Mouse (Mus musculus) liver, embryonic 15.5 days (tissue): ENCODE results near the gene Cpne9. TPM values are rescaled to one million over a fixed set of nuclear protein-coding genes. Genes with fewer than 3 reads are reported as not detected.

Experiments used
- ATAC-seq: fragments of 200-750 bp; cut with Nextera tagmentation; 2 replicates; pipeline ENCODE4 v1.8.0; 2017; ENCODE audit warnings: moderate number of reproducible peaks, mild to moderate bottlenecking, moderate library complexity; ENCODE audit not compliant: insufficient read depth
- H3K27ac ChIP-seq: fragments of 300-500 bp; sonication (generic); replicated peaks from 2 replicates; pipeline ENCODE4 v1.5.1; 2015; ENCODE audit warnings: mild to moderate bottlenecking, inconsistent platforms
- H3K27me3 ChIP-seq: fragments of 300-500 bp; sonication (generic); 2 replicates; pipeline ENCODE4 v1.6.1; 2015; ENCODE audit warnings: mild to moderate bottlenecking, inconsistent platforms
- H3K36me3 ChIP-seq: fragments of 300-500 bp; sonication (generic); replicated peaks from 2 replicates; pipeline ENCODE4 v1.6.1; 2015; ENCODE audit warnings: moderate library complexity, mild to moderate bottlenecking, inconsistent platforms
- H3K4me1 ChIP-seq: fragments of 300-500 bp; sonication (generic); replicated peaks from 2 replicates; pipeline ENCODE4 v1.6.1; 2015; ENCODE audit warnings: inconsistent platforms
- H3K4me2 ChIP-seq: fragments of 300-500 bp; sonication (generic); 2 replicates; pipeline ENCODE4 v1.6.1; 2015; ENCODE audit warnings: moderate library complexity, mild to moderate bottlenecking, inconsistent platforms
- H3K4me3 ChIP-seq: fragments of 300-500 bp; sonication (generic); replicated peaks from 2 replicates; pipeline ENCODE4 v1.5.1; 2015; ENCODE audit warnings: mild to moderate bottlenecking, inconsistent platforms
- H3K9ac ChIP-seq: fragments of 300-500 bp; sonication (generic); 2 replicates; pipeline ENCODE4 v1.6.1; 2015; ENCODE audit warnings: moderate library complexity, mild to moderate bottlenecking, inconsistent platforms
- H3K9me3 ChIP-seq: fragments of 300-500 bp; sonication (generic); replicated peaks from 2 replicates; pipeline ENCODE4 v1.6.1; 2016; ENCODE audit warnings: inconsistent platforms
- WGBS: fragments of 180-500 bp; shearing (Covaris S2); methylation state at CpG from one replicate; pipeline ENCODE4 v1.1.7; 2015; ENCODE audit warnings: mixed read lengths; ENCODE audit not compliant: insufficient replicate concordance; 5-methylcytosine and 5-hydroxymethylcytosine counted together
- polyA plus RNA-seq: library from polyadenylated mRNA; unstranded; fragments of >200 nt; fragmentation: Nextera tagmentation; extraction: Ambion mirVana; gene quantifications from 2 replicates; pipeline ENCODE4 v1.2.1, GENCODE M21; 2015

Gene Cpne9
- polyA plus RNA-seq, 1 experiment from 2014 or later: not detected

DNA sequence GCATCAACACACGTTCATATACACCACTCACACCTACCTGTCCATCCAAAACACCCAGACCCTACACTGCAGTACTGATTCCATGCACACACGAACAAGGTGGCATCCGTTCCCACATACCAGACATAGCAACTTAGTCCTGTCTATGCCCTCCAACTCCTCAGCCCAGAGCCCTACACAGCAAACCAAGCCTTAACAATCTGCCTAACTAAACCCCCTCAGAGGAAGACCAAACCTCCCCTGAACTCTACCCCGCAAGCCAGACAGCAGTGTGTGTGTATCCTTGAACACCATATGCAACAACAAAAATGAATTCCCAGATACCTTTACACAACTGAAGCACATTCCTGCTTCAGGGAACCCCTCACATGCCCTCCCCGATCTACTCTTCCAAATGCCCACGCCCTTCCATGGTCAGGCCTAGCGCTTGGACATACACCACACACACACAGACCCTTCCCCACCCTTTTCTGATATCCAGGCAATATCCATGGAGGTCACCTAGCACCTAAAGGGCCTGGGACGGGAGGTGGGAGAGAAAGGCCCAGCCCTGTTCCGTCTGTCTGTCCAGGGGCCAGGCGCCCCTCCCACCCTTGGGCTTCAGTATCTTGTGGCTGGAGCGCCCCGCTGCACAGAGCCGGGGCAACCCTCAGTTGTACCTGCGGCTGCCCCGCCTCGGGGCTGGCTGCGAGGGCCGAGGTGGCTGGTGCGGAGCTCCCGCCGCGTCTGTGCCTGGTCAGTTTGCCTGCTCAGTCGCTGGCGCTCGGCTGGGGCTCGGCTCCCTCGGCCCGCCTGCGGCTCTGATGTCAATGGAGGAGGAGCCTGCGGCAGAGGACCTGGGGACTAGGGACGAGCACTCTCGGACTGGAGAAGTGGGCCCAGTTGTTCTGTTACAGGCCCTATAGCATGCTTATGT is 61.3 kb downstream of the Cpne9 start, which contains the start of gene Camk1:
Gene Camk1, minus strand, starts transcription at position 808 of the 916 bp plus-strand sequence.
- Histone ChIP-seq H3K9me3 (no peaks in the 10 kb centered on the region), H3K9ac (peak within 1 kb of the TSS; percentile 66), H3K36me3 (no peaks in the 10 kb centered on the region), H3K27ac (no peak within 1 kb of the TSS), H3K4me3 (peak within 1 kb of the TSS; percentile 59), H3K4me2 (peak within 1 kb of the TSS; percentile 79), H3K27me3 (0 out of 2 replicates have a peak, but pooled peaks cover 3% of the 10 kb centered on the region), H3K4me1 (peaks cover 33% of the 10 kb centered on the region)
- 14% methylated on average over 32 of the region's 32 CpGs for WGBS
- ATAC-seq: peak; percentile 67

DNA sequence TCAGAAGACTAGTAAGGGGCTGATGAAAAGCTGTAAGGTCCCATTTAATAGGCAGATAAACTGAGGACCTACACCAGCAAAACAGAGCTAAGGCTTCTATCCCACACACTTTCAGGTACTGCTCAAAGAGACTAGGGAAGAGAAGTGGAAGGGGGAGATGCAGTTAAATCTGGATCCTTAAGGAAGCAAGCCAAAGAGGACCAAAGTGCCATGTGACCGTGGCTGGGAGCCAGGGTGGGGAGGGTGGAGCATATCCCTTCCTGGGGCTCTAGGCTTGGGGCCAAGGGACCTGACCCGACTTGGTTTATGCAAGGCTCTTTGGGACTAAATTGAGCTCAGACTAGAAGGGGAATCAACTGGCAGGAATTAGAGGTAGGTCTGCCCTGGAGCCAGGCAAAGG is 62.2 kb downstream of the Cpne9 start:
- Histone ChIP-seq H3K4me3 (no peak overlapping the region), H3K36me3 (no peaks in the 10 kb centered on the region), H3K27ac (no peak overlapping the region), H3K9me3 (no peaks in the 10 kb centered on the region), H3K4me1 (peaks cover 33% of the 10 kb centered on the region), H3K4me2 (0 out of 2 replicates have a peak overlapping the region, but pooled peaks have one; percentile 79), H3K9ac (no peak overlapping the region), H3K27me3 (0 out of 2 replicates have a peak, but pooled peaks cover 3% of the 10 kb centered on the region)
- WGBS: 50% methylated on average over 2 of the region's 2 CpGs
- ATAC-seq: no peak

DNA sequence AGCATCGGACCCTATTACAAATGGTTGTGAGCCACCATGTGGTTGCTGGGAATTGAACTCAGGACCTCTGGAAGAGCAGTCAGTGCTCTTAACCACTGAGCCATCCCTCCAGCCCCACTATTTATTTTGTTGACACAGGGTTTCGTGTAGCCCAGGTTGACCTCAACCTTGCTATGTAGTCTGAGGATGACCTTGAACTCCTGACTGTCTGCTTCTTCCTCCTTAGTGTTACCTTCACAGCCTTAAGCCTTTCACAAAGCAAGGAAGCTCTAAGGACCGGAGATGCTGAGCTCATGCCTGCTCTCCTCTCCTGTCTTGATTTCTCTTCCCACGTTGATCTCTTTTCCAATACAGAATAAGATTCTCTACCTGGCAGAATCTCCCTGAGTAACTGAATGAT is 64.8 kb downstream of the Cpne9 start:
- WGBS: 58% methylated on average over 4 of the region's 4 CpGs
- ATAC-seq: no peak

DNA sequence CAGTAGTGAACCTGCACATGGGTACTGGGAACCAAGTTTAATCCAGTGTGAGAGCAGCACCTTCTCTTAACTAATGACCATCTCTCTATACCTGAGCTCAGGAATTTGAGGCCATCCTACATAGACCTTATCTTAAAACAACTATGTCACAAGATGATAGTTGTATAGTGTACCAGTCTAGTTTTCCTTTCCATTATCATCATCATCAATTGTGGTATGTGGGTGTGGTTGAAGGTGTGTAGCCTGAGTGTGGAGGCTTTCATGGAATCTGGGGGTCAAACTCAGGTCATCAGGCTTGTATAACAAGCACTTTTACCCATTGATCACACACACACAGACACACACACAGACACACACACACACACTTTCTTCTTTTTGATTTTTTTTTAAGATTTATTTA is 68.4 kb downstream of the Cpne9 start:
- H3K9me3 ChIP-seq: no peaks in the 10 kb centered on the region
- no peak overlapping the region for H3K9ac ChIP-seq
- H3K4me1 ChIP-seq: no peaks in the 10 kb centered on the region
- no peak overlapping the region for H3K27ac ChIP-seq
- no peak for ATAC-seq
- H3K27me3 ChIP-seq: no peaks in the 10 kb centered on the region
- no peaks in the 10 kb centered on the region for H3K36me3 ChIP-seq
- H3K4me3 ChIP-seq: no peak overlapping the region
- no peak overlapping the region for H3K4me2 ChIP-seq

More for the DNA sequence above, 64.8 kb downstream of the Cpne9 start:
- H3K9me3 ChIP-seq: no peaks in the 10 kb centered on the region
- H3K9ac ChIP-seq: no peak overlapping the region
- H3K27me3 ChIP-seq: 0 out of 2 replicates have a peak, but pooled peaks cover 3% of the 10 kb centered on the region
- H3K27ac ChIP-seq: no peak overlapping the region
- no peak overlapping the region for H3K4me3 ChIP-seq
- no peaks in the 10 kb centered on the region for H3K36me3 ChIP-seq
- H3K4me2 ChIP-seq: no peak overlapping the region
- peaks cover 25% of the 10 kb centered on the region for H3K4me1 ChIP-seq

DNA sequence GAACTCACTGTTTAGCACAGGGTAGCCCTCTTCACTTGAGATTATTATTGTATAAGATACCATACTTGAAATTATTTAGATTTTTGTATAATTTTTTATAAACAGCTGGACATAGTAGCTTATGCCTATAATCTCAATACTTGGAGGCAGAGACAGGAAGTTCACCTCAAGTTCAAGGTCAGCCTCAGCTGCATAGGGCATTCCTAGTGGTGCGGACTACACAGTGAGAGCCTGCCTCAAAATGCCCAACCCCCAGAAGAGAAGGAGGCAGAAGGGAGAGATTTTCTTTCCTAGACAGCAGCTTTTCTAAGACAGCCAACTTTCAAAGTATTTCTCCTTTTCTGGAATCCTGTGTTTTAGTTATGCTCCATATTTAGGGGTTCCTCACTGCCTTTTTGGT is 69.1 kb downstream of the Cpne9 start:
- H3K9ac ChIP-seq: no peak overlapping the region
- no peaks in the 10 kb centered on the region for H3K27me3 ChIP-seq
- H3K4me2 ChIP-seq: peak overlapping the region; percentile 3; the same call in 1 of the 2 replicates
- no peak overlapping the region for H3K4me3 ChIP-seq
- no peak for ATAC-seq
- no peaks in the 10 kb centered on the region for H3K9me3 ChIP-seq
- no peaks in the 10 kb centered on the region for H3K36me3 ChIP-seq
- no peaks in the 10 kb centered on the region for H3K4me1 ChIP-seq
- 64% methylated on average over 1 of the region's 1 CpGs for WGBS
- H3K27ac ChIP-seq: peak overlapping the region; percentile 25; the same call in 1 of the 2 replicates

DNA sequence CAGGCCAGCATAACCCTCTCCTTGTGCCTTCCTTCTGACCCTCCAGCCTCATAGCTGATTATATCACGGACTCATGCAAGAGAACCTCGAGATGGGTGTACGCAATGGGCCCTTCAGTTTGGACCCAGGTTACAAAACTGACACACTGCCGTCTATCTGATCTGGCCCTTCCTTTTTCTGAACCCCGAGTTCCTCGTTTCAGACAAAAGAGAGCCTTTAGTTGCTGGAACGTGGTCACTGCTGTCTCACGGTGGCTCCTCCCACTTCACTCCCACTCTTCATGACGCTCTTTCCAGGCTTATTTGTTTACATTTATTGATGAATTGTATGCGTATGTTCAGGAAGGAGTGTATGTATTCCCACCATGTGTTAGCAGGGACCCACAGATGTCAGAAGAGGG is 69.5 kb downstream of the Cpne9 start:
- no peaks in the 10 kb centered on the region for H3K36me3 ChIP-seq
- H3K4me3 ChIP-seq: no peak overlapping the region
- peak overlapping the region; percentile 25; the same call in 1 of the 2 replicates for H3K27ac ChIP-seq
- H3K9ac ChIP-seq: no peak overlapping the region
- no peaks in the 10 kb centered on the region for H3K9me3 ChIP-seq
- H3K4me2 ChIP-seq: peak overlapping the region; percentile 3; the same call in 1 of the 2 replicates
- 21% methylated on average over 10 of the region's 10 CpGs for WGBS
- H3K27me3 ChIP-seq: no peaks in the 10 kb centered on the region
- no peaks in the 10 kb centered on the region for H3K4me1 ChIP-seq
- no peak for ATAC-seq

DNA sequence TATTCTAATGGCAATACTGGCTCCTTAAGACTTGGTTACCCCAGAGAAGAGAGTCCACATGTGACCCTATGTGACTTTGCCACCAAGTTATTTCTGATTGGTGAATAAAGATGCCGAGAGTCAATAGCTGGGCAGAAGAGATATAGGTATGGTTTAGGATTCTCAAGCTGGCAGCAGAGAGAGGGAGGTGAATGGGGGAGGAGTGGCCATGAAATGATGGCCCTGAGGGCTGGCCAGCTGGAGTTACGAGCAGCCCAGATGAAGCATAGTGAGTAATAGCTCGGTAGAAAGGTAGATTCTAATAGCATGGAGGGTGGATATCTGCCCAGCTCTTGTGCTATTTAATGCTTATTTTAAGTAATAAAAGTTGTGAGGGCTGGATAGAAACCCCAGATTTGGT is 70.7 kb downstream of the Cpne9 start:
- no peak overlapping the region for H3K9ac ChIP-seq
- H3K27me3 ChIP-seq: no peaks in the 10 kb centered on the region
- no peaks in the 10 kb centered on the region for H3K9me3 ChIP-seq
- H3K4me3 ChIP-seq: no peak overlapping the region
- 54% methylated on average over 3 of the region's 3 CpGs for WGBS
- H3K36me3 ChIP-seq: no peaks in the 10 kb centered on the region
- no peak overlapping the region for H3K27ac ChIP-seq
- no peaks in the 10 kb centered on the region for H3K4me1 ChIP-seq
- no peak for ATAC-seq
- no peak overlapping the region for H3K4me2 ChIP-seq

DNA sequence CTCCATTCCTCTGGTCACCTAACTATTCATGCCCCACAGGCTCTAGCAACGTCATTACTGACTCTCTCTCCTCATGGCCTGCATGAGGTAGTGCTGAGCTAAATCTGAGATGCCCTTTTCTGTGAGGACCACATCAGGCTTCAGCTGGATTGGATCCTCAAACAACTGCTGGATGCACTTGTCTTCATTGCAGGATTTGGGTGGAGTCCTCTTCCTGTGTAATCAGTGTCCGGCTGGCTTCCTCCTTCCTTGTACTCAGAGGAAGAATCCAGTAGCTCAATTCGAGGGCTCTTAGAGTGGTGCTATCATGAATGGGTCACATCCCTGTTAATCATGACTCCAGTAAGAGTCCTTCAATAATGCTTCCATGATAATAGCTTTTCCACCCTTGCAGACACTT is 71.6 kb downstream of the Cpne9 start:
- no peak for ATAC-seq
- H3K9me3 ChIP-seq: no peaks in the 10 kb centered on the region
- WGBS: 39% methylated on average over 3 of the region's 3 CpGs
- no peak overlapping the region for H3K27ac ChIP-seq
- H3K27me3 ChIP-seq: no peaks in the 10 kb centered on the region
- H3K4me1 ChIP-seq: no peaks in the 10 kb centered on the region
- no peak overlapping the region for H3K4me3 ChIP-seq
- no peaks in the 10 kb centered on the region for H3K36me3 ChIP-seq
- no peak overlapping the region for H3K4me2 ChIP-seq
- no peak overlapping the region for H3K9ac ChIP-seq

Other genes with a start within 250 kb of the Cpne9 start
- 31.7 and 32.1 TPM in 2 replicates for gene Thumpd3, start 236.1 kb upstream of the Cpne9 start, polyA plus RNA-seq
- gene Setd5, start 204.9 kb upstream of the Cpne9 start, polyA plus RNA-seq: 17.1 and 18.1 TPM in 2 replicates
- 0.22 and 0.23 TPM in 2 replicates for gene Lhfpl4, start 86.9 kb upstream of the Cpne9 start, polyA plus RNA-seq
- 19.3 and 21.7 TPM in 2 replicates for gene Mtmr14, start 44.5 kb upstream of the Cpne9 start, polyA plus RNA-seq
- gene Brpf1, start 24.8 kb downstream of the Cpne9 start, polyA plus RNA-seq: 7.8 and 10.3 TPM in 2 replicates
- gene Ogg1, start 44.7 kb downstream of the Cpne9 start, polyA plus RNA-seq: 5.2 and 5.4 TPM in 2 replicates
- gene Camk1, start 61.7 kb downstream of the Cpne9 start, polyA plus RNA-seq: 18.2 and 21.1 TPM in 2 replicates
- 17.8 and 18.7 TPM in 2 replicates for gene Tada3, start 95.6 kb downstream of the Cpne9 start, polyA plus RNA-seq
- 188 and 202 TPM in 2 replicates for gene Arpc4, start 95.8 kb downstream of the Cpne9 start, polyA plus RNA-seq
- gene Ttll3, start 107.0 kb downstream of the Cpne9 start, polyA plus RNA-seq: 0.98 and 1.3 TPM in 2 replicates
- 11.8 and 16.5 TPM in 2 replicates for gene Rpusd3, start 137.0 kb downstream of the Cpne9 start, polyA plus RNA-seq
- gene Cidec, start 153.5 kb downstream of the Cpne9 start, polyA plus RNA-seq: not detected in 2 replicates
- 31.7 and 33.1 TPM in 2 replicates for gene Jagn1, start 160.3 kb downstream of the Cpne9 start, polyA plus RNA-seq
- gene Il17re, start 176.2 kb downstream of the Cpne9 start, polyA plus RNA-seq: 0.09 and 0.33 TPM in 2 replicates
- gene Il17rc, start 189.1 kb downstream of the Cpne9 start, polyA plus RNA-seq: 9.1 and 12.0 TPM in 2 replicates
- gene Creld1, start 201.0 kb downstream of the Cpne9 start, polyA plus RNA-seq: 7.1 and 7.6 TPM in 2 replicates
- gene Prrt3, start 219.6 kb downstream of the Cpne9 start, polyA plus RNA-seq: 0.03 and 0.07 TPM in 2 replicates
- 40.9 and 41.2 TPM in 2 replicates for gene Emc3, start 249.3 kb downstream of the Cpne9 start, polyA plus RNA-seq
- gene Fancd2, start 249.4 kb downstream of the Cpne9 start, polyA plus RNA-seq: 7.5 and 8.4 TPM in 2 replicates